8 mouse cellular contexts compared by ENCODE assay signal in genomic region chr11:69581147-69581688, GRCm38 (mm10). TPM values are rescaled to one million over a fixed set of nuclear protein-coding genes. Genes with fewer than 3 reads are reported as not detected.
A peak's percentile ranks its signal among the peaks of the same experiment; 100 is the strongest.
DNase-seq lines count a peak whose midpoint lies in the region; ATAC-seq lines count a peak whose summit lies in the region.

No protein-coding gene starts in this region.

- H3K9ac ChIP-seq in forebrain, embryonic 16.5 days (replicated peaks; ENCODE audit: low read depth, low read length): peak overlapping the region; percentile 68
- H3K9ac ChIP-seq in lung, embryonic 16.5 days (ENCODE audit: low read length): peak overlapping the region; percentile 86

- peak; percentile 85 for ATAC-seq in forebrain, embryonic 16.5 days
- peak; percentile 80 for ATAC-seq in lung, embryonic 16.5 days (ENCODE audit: low read depth)

- peak; percentile 91 for DNase-seq in MEL-GATA-1-ER (ENCODE audit: extremely low read depth, low read depth)
- DNase-seq in cerebellum, adult 18-20 months: peak; percentile 95 to 96
- DNase-seq in heart, postnatal 36 days: peak; percentile 89
- DNase-seq in layer of hippocampus, adult 8-10 months (ENCODE audit: low spot score in 2 of 2): peak; percentile 86 to 89
- peak; percentile 62 for DNase-seq in ovary, postnatal 10 days (ENCODE audit: low spot score)
- DNase-seq in thymus, postnatal 10 days (ENCODE audit: low spot score in 2 of 2): peak; percentile 86

- H3K9me3 ChIP-seq in forebrain, embryonic 16.5 days (ENCODE audit: control insufficient read depth, low read length): no peaks in the 10 kb centered on the region
- H3K9me3 ChIP-seq in lung, embryonic 16.5 days (ENCODE audit: control insufficient read depth, low read length): no peaks in the 10 kb centered on the region

- peak overlapping the region; percentile 82 for H3K4me2 ChIP-seq in forebrain, embryonic 16.5 days (ENCODE audit: low read length)
- peak overlapping the region; percentile 72 for H3K4me2 ChIP-seq in lung, embryonic 16.5 days (ENCODE audit: low read depth, low read length)

- WGBS in forebrain, embryonic 16.5 days: under 1% methylated on average over 36 of the region's 36 CpGs
- under 1% methylated on average over 36 of the region's 36 CpGs for WGBS in lung, embryonic 16.5 days

- H3K4me1 ChIP-seq in forebrain, embryonic 16.5 days (replicated peaks; ENCODE audit: control insufficient read depth, insufficient read depth, low read length): peaks cover 33% of the 10 kb centered on the region
- H3K4me1 ChIP-seq in lung, embryonic 16.5 days (replicated peaks; ENCODE audit: control insufficient read depth, insufficient read depth, low read length): peaks cover 21% of the 10 kb centered on the region

- no peaks in the 10 kb centered on the region for H3K27me3 ChIP-seq in forebrain, embryonic 16.5 days (replicated peaks; ENCODE audit: control insufficient read depth, insufficient read depth, low read length)
- H3K27me3 ChIP-seq in lung, embryonic 16.5 days (ENCODE audit: control insufficient read depth, insufficient read depth, low read depth, low read length): no peaks in the 10 kb centered on the region

- H3K4me3 ChIP-seq in forebrain, embryonic 16.5 days (replicated peaks; ENCODE audit: low read length): peak overlapping the region; percentile 65
- H3K4me3 ChIP-seq in lung, embryonic 16.5 days (ENCODE audit: low read length): peak overlapping the region; percentile 89

- H3K27ac ChIP-seq in forebrain, embryonic 16.5 days (ENCODE audit: low read length): peak overlapping the region; percentile 94
- peak overlapping the region; percentile 98 for H3K27ac ChIP-seq in lung, embryonic 16.5 days (ENCODE audit: low read length)

- no peaks in the 10 kb centered on the region for H3K36me3 ChIP-seq in forebrain, embryonic 16.5 days (ENCODE audit: control insufficient read depth, insufficient read depth)
- H3K36me3 ChIP-seq in lung, embryonic 16.5 days (ENCODE audit: control insufficient read depth, insufficient read depth, low read length): no peaks in the 10 kb centered on the region

- intact Hi-C loops in heart, postnatal 36 days (cut with DNase I): no loop called here

RNA-seq across cellular contexts. Expression of gene Trp53, which starts 1.1 kb away (rescaled TPM):
- polyA plus RNA-seq in forebrain, embryonic 16.5 days (2015; fragmentation: Nextera tagmentation; extraction: Ambion mirVana): 103 and 109 TPM in 2 replicates
- 10 to 100 TPM; 13.9 to 17.0 TPM for total RNA-seq in heart, postnatal 36 days (2021)
- 10 to 100 TPM; 27.7 to 36.7 (median 33.7) TPM for total RNA-seq in layer of hippocampus, adult 8-10 months (2022)
- 141 and 154 TPM in 2 replicates for polyA plus RNA-seq in lung, embryonic 16.5 days (2015; fragmentation: Nextera tagmentation; extraction: Ambion mirVana)

RNA-seq across cellular contexts. Expression of gene Wrap53, which starts 1.2 kb away (rescaled TPM):
- polyA plus RNA-seq in forebrain, embryonic 16.5 days (2015; fragmentation: Nextera tagmentation; extraction: Ambion mirVana): 27.3 and 28.6 TPM in 2 replicates
- total RNA-seq in heart, postnatal 36 days (2021): 1 to 10 TPM; 5.1 to 6.3 TPM
- total RNA-seq in layer of hippocampus, adult 8-10 months (2022): 10 to 100 TPM; 12.2 to 17.8 (median 12.3) TPM
- polyA plus RNA-seq in lung, embryonic 16.5 days (2015; fragmentation: Nextera tagmentation; extraction: Ambion mirVana): 26.2 and 29.2 TPM in 2 replicates

RNA-seq across cellular contexts. Expression of gene Efnb3, which starts 21.2 kb away (rescaled TPM):
- polyA plus RNA-seq in forebrain, embryonic 16.5 days (2015; fragmentation: Nextera tagmentation; extraction: Ambion mirVana): 95.7 and 123 TPM in 2 replicates
- 10 to 100 TPM; 77.4 to 98.0 TPM for total RNA-seq in heart, postnatal 36 days (2021)
- total RNA-seq in layer of hippocampus, adult 8-10 months (2022): 100 to 1,000 TPM; 115 to 132 (median 124) TPM
- 5.6 and 5.7 TPM in 2 replicates for polyA plus RNA-seq in lung, embryonic 16.5 days (2015; fragmentation: Nextera tagmentation; extraction: Ambion mirVana)

RNA-seq across cellular contexts. Expression of gene Atp1b2, which starts 24.5 kb away (rescaled TPM):
- 30.2 and 33.8 TPM in 2 replicates for polyA plus RNA-seq in forebrain, embryonic 16.5 days (2015; fragmentation: Nextera tagmentation; extraction: Ambion mirVana)
- 10 to 100 TPM; 20.9 to 22.5 TPM for total RNA-seq in heart, postnatal 36 days (2021)
- 100 to 1,000 TPM; 386 to 493 (median 443) TPM for total RNA-seq in layer of hippocampus, adult 8-10 months (2022)
- polyA plus RNA-seq in lung, embryonic 16.5 days (2015; fragmentation: Nextera tagmentation; extraction: Ambion mirVana): 10.5 and 12.7 TPM in 2 replicates

RNA-seq across cellular contexts. Expression of gene Dnah2, which starts 32.3 kb away (rescaled TPM):
- 3.5 and 3.7 TPM in 2 replicates for polyA plus RNA-seq in forebrain, embryonic 16.5 days (2015; fragmentation: Nextera tagmentation; extraction: Ambion mirVana)
- total RNA-seq in heart, postnatal 36 days (2021): under 1 TPM; 0.33 to 0.57 TPM
- total RNA-seq in layer of hippocampus, adult 8-10 months (2022): 1 to 10 TPM; 3.1 to 6.3 (median 5.0) TPM
- polyA plus RNA-seq in lung, embryonic 16.5 days (2015; fragmentation: Nextera tagmentation; extraction: Ambion mirVana): 1.9 TPM in 2 replicates

Comparison
In these comparisons a context has a peak if more than half of its experiments do, and no peak if none do; other contexts are left out.
1. Peak in every context shown above with its lines: DNase-seq, ATAC-seq, H3K4me3 ChIP-seq and H3K27ac ChIP-seq.